Mouse (Mus musculus): ENCODE measurements around the gene H2afz.

GRCm38 (mm10) chr3:137913093-137913492, 48.8 kb downstream of the H2afz start:
- no peak for TF ChIP-seq CTCF (IDR thresholded peaks at IDR 0.05; ENCODE audit: control insufficient read depth, insufficient read depth, insufficient read length)
- no peak for TF ChIP-seq MYOG (IDR thresholded peaks at IDR 0.05; ENCODE audit: control insufficient read depth, extremely low read depth, insufficient read length)
- TF ChIP-seq USF1 (IDR thresholded peaks at IDR 0.05; ENCODE audit: low read depth), result no peak
- no peak for TF ChIP-seq MAX (IDR thresholded peaks at IDR 0.05)
- no peak for TF ChIP-seq CEBPB (IDR thresholded peaks at IDR 0.05; ENCODE audit: low read depth)

Measured in C2C12 (cell line).